Mouse (Mus musculus) liver, adult 2 months (tissue): ENCODE results near the gene Ak1.

Experiments
- CTCF ChIP-seq: fragments of 200-500 bp; IDR thresholded peaks from 2 replicates; pipeline ENCODE4 v1.5.1; 2011; ENCODE audit warnings: low read depth, low read length, control low read depth
- POLR2A ChIP-seq: fragments of 200-500 bp; IDR thresholded peaks from 2 replicates; pipeline ENCODE4 v1.6.1; 2011; ENCODE audit warnings: low read length, control low read depth; ENCODE audit not compliant: insufficient read depth; ENCODE audit errors: extremely low read depth

DNA sequence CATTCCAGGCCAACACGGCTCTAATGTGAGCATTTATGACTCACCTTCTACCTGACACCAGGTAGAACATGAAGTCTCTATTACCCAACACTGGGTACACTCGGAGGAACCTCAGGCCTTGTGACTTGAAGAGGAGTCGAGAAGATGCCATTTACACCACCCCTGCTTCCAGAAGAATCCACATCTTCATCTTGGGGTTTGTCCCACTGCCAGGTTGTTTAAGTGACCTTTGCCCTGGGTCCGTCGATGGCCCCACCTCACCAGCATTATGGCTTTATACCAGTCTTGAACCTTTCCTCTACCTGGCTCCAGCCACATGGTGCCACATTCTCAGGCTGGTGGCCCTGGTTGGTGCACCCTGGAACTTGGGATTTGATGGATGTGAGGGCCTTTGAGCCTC lies 24.3 kb upstream of the Ak1 start:
- TF ChIP-seq CTCF (no peak), POLR2A (no peak)
